Mouse (Mus musculus) lung, postnatal 4 days (tissue): Measurements from ENCODE around the gene Tead3.

ENCODE experiments used
- DNase-seq, 2 experiments: peaks; one replicate each; pipeline ENCODE4 v3.0.0; 2021

The Tead3 gene

GRCm38 (mm10) chr17:28300850-28301249, 49.8 kb downstream of the Tead3 start:
- DNase-seq = peak in 1 of 2 experiments; percentile 54

- DNase-seq = peak in 1 of 2 experiments; percentile 67
Measured at GRCm38 (mm10) chr17:28300323-28300722, 50.3 kb downstream of the Tead3 start.

- DNase-seq = no peak
Measured at GRCm38 (mm10) chr17:28299669-28300320, 50.8 kb downstream of the Tead3 start.

- DNase-seq = no peak
Measured at GRCm38 (mm10) chr17:28298888-28299287, 51.7 kb downstream of the Tead3 start.

GRCm38 (mm10) chr17:28294449-28295333, 55.9 kb downstream of the Tead3 start:
- DNase-seq = peak; percentile 50 to 51

GRCm38 (mm10) chr17:28293716-28294115, 56.9 kb downstream of the Tead3 start:
- DNase-seq = no peak

- DNase-seq = no peak
Measured at GRCm38 (mm10) chr17:28291346-28291745, 59.3 kb downstream of the Tead3 start.

- peak; percentile 37 to 73 for DNase-seq
Measured at GRCm38 (mm10) chr17:28290671-28291070, 59.9 kb downstream of the Tead3 start.

GRCm38 (mm10) chr17:28290262-28290661, 60.4 kb downstream of the Tead3 start:
- DNase-seq = peak; percentile 76 to 79

- DNase-seq = peak in 1 of 2 experiments; percentile 34
Measured at GRCm38 (mm10) chr17:28287980-28288379, 62.6 kb downstream of the Tead3 start.

GRCm38 (mm10) chr17:28287578-28287977, 63.0 kb downstream of the Tead3 start:
- no peak for DNase-seq

- no peak for DNase-seq
Measured at GRCm38 (mm10) chr17:28286964-28287363, 63.7 kb downstream of the Tead3 start.

GRCm38 (mm10) chr17:28286133-28286532, 64.5 kb downstream of the Tead3 start:
- no peak for DNase-seq

- no peak for DNase-seq
Measured at GRCm38 (mm10) chr17:28283199-28283598, 67.4 kb downstream of the Tead3 start.

- no peak for DNase-seq
Measured at GRCm38 (mm10) chr17:28281866-28282441, 68.7 kb downstream of the Tead3 start.
